Mouse (Mus musculus): Measurements from ENCODE around the gene Fnip1. TPM values are rescaled to one million over a fixed set of nuclear protein-coding genes. Genes with fewer than 3 reads are reported as not detected.
"Not testable (repeated sequence)": the region's sequence is repeated elsewhere in the genome, so short reads cannot be mapped to it uniquely, and the experiment has no call there.

Fnip1 gene
- total RNA-seq (2021): 10 to 100 TPM; 39.0 to 41.1 TPM

DNA sequence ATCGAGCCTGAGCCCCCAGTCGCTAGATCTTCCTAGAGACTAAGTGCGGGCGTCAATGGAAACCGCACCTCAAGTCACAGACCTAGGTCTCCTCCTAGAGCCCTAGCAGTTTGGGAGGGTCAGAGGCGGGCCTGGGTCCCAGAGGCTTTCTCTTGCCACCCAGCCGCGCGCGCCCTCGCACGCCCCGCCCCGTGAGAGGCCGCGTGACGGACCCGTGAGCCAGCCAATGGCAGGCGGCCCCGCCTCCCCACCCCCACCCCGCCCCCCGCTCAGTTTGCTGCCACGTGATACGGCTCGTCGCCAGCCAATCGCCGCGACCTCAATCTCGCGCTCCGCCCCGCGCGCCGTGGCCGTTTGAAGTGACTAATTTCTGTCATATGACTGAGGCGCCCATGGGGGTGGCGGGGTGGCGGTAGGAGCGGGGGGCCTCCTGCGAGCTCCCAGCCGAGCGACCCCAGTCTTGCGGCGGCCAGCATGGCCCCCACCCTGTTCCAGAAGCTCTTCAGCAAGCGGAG lies at the start of gene Fnip1:
Gene Fnip1, plus strand, starts transcription at position 377 of the 515 bp plus-strand sequence.
- peak; percentile 94 for DNase-seq
- intact Hi-C loops (cut with DNase I): loop anchor here (2.0 kb wide), 1 partner anchor 85 kb away; the partner anchor contains the start of gene Rapgef6

DNA sequence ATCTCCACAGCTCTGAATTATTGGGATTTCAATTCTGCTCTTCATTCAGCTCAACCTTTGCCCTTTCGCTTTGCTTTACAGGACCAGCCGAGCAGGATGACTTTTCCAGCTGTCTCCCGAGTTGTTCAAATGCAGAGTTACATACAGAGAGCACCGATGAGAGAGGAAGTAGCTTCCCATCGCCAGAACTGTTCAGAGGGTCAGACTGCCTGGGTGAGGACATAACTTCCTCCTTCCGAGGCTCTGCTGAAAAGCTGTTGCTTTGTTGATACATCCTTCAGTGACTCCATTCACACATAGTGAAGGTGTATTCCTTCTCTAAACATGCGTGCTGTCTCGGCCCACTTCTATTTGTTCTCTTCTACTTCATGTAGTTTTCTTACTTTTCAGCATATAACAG lies 47.6 kb upstream of the Fnip1 start:
- intact Hi-C loops (cut with DNase I): no loop called here

GRCm38 (mm10) chr11:54391326-54391725 lies 46.7 kb upstream of the Fnip1 start:
- intact Hi-C loops (cut with DNase I): no loop called here
- no peak for DNase-seq

More for the DNA sequence above, 47.6 kb upstream of the Fnip1 start:
- no peak for DNase-seq

DNA sequence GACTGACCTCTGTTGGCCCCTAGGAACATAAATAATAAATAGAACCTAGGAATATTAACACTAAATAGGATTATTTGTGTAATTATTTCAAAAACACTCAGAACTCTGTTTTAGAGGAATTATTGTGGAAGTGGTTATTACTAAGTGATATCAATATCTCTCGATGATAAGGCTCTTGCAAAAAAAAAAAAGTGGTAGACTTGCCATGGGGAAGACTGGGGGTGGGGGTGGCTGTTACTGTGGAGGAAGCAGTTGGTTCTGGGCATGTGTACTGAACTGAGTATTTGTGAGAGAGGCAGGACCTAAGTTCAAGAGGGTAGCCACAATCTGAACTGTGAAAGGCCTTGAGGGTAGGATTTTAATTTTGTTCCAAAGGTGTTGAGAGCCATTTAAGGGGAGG lies 41.3 kb upstream of the Fnip1 start:
- no peak for DNase-seq
- intact Hi-C loops (cut with DNase I): no loop called here

DNA sequence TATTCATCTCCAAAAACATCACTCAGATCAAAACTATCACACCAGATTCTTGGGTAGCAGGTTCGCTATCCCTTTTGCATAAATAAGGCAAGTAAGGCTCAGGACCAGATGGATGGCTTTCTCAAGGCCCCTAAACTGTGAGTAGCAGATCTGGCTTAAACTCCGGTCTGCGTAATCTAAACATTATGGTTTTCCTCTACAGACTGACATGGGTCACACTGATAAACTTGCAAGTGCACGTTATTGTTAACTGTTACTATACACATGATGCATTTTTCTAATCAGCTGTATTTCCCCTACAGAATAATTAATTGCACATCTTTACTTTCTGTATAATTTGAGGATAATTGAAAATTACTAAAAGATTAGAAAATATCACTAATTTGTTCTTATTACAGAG lies 39.9 kb upstream of the Fnip1 start:
- intact Hi-C loops (cut with DNase I): no loop called here
- DNase-seq: no peak

- DNase-seq; intact Hi-C loops (cut with DNase I): not testable (repeated sequence)
Observed at GRCm38 (mm10) chr11:54400803-54401202, 37.2 kb upstream of the Fnip1 start.

- DNase-seq: no peak
- intact Hi-C loops (cut with DNase I): no loop called here
Observed at GRCm38 (mm10) chr11:54404885-54405284, 33.1 kb upstream of the Fnip1 start.

DNA sequence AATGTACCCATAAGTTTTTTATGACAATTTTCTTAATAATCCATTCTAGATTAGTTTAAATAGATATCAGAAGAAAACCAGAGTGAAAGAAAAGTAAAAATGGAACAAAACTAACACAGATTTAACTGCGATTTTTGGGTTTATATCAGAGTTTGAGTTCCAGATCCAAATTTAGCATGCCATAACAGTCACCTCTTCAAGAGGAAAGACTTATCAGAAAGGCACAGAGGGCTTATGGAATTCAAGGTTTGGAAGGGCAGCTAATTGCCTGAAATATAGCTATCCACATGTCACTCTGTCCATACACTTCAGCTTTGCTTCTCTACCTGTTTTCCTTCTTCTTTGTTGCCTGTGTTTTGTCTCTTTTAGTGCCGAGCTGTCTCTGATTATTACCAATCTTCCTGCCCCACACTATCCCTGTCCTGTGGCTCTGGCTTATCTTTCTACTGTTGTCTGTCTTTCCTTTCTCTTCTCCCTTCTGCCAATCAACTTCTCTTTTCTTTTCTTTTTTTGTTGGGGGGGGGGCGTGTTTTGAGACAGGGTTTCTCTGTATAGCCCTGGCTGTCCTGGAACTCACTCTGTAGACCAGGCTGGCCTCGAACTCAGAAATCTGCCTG lies 31.0 kb upstream of the Fnip1 start:
- intact Hi-C loops (cut with DNase I): no loop called here
- DNase-seq: no peak

- DNase-seq: no peak
- intact Hi-C loops (cut with DNase I): no loop called here
Observed at GRCm38 (mm10) chr11:54410612-54411011, 27.4 kb upstream of the Fnip1 start.

DNA sequence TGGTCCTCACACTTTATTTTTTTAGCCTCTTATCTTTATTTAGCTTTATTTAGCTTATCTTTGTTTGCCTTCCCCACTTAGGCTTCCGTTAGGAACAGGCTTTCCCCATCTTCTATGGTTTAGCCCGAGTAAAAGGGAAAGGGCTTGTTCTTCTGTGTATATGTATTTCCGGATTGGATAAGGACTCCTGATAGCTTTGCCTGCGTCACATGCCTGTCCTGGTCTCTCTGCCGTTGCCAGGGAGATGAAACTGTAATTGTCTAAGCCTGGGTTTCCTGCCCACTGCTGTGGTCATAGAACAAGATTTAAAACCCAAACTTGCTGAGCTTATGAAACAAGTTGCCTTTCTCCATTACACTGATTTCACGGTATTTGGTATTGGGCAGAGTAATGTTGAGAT lies 25.0 kb upstream of the Fnip1 start:
- DNase-seq: no peak
- intact Hi-C loops (cut with DNase I): no loop called here

DNA sequence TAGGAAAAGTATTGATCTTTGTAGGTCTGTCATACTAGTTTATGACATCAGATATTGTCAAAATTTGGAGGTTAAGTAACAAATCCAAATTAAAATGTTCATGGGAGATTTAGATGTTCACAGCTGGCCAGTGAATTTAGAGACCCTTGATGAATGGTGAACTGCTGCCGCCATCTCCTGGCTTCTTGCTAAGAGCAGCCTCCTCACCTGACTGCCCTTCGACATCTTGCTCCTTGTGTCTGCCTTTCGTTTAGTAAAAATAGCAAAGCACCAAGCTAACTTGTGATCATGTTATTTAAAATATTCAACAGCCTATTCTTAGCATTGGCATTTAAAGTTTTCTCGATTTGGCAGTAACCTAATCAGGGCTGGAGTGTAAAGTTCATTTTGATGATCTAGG lies 15.0 kb upstream of the Fnip1 start:
- no peak for DNase-seq
- intact Hi-C loops (cut with DNase I): loop anchor here (5.0 kb wide), 2 partner anchors 66 to 116 kb away; no protein-coding TSS in a partner anchor

GRCm38 (mm10) chr11:54426267-54426666 lies 11.7 kb upstream of the Fnip1 start:
- intact Hi-C loops (cut with DNase I): no loop called here
- no peak for DNase-seq

GRCm38 (mm10) chr11:54427138-54427537 lies 10.9 kb upstream of the Fnip1 start:
- intact Hi-C loops (cut with DNase I): no loop called here
- DNase-seq: no peak

- intact Hi-C loops (cut with DNase I): no loop called here
- DNase-seq: no peak
Observed at GRCm38 (mm10) chr11:54427695-54428352, 10.2 kb upstream of the Fnip1 start.

DNA sequence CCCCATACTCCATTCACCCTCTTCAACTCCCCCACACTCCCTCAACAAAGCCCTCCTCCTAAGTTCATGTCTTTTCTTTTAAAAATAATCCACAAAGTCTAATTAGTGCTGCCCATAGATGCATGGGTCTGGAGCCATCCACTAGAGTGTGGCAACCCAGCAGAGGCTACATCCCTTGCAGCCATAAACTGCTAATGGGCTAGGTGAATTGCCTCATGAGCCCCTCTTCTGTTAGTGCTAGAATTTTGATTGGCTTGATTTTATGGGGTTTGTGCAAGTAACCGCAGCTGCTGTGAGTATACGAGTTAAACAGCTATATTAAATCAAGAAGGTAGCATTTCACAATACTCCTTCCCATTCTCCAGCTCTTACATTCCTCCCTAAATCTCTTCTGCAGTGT lies 8.8 kb upstream of the Fnip1 start:
- DNase-seq: no peak
- intact Hi-C loops (cut with DNase I): no loop called here

- intact Hi-C loops (cut with DNase I): no loop called here
- no peak for DNase-seq
Observed at GRCm38 (mm10) chr11:54435797-54436196, 2.2 kb upstream of the Fnip1 start.

DNA sequence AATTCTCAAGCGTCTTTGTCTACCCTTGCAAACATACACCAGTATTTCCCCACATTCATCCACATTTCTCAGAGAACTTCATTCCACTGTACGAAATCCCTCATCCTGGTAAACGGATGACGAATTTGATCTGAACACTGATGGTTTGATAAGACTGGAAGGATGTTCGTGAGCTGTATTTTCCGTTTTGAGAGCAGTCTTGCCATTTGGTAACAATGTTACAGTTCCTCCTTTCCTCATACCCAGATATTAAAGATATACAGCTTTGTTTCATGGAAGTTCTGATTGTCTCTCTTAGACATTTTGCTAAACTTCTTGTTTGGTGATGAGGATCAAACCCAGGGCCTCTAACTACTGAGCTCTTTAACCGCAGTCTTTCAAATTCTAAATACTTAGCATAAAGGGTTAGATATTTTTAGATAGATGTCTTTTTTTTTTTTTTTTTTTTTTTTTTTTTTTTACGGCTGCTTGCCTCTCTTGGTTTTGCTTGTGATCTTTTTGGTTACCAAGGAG lies 633 bp upstream of the Fnip1 start:
- DNase-seq: no peak
- intact Hi-C loops (cut with DNase I): no loop called here

- intact Hi-C loops (cut with DNase I): loop anchor here (2.0 kb wide), 1 partner anchor 84 kb away; the partner anchor contains the start of gene Rapgef6
- DNase-seq: peak in 1 of 2 experiments; percentile 60
Observed at GRCm38 (mm10) chr11:54438366-54438781, 375 bp downstream of the Fnip1 start.

DNA sequence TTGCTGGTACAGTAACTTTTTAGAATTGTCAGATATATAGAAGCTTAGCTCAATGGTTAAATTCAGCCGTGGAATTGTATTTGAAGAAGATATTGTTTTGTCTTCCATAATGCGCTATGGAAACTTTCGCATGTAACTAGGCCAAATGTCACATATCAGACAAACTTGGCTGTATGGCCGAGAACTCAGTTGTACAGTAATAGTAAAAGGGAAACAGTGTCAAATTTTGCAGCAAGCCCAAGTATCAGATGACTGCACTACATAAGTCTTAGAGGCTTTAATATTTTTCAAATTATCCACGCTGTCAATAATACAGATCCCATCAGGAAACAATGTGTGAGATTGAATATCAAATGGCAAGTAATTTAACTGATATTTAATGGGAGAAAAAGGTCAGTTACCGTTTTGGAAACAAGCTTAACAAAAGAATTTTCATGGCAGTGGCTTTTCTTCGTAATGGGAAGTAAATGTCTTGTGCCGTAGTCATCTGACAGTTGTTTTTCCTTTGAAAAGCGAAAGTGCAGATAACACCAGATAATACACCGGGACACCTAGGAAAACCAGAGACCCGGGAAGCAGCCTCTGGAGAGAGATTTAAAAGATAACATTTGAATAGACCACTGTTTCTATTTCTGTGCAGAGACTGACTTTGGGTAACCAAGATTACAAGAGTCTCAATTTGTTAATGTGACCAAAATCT lies 1.1 kb downstream of the Fnip1 start:
- DNase-seq: no peak
- intact Hi-C loops (cut with DNase I): loop anchor here (2.0 kb wide), 1 partner anchor 84 kb away; the partner anchor contains the start of gene Rapgef6

DNA sequence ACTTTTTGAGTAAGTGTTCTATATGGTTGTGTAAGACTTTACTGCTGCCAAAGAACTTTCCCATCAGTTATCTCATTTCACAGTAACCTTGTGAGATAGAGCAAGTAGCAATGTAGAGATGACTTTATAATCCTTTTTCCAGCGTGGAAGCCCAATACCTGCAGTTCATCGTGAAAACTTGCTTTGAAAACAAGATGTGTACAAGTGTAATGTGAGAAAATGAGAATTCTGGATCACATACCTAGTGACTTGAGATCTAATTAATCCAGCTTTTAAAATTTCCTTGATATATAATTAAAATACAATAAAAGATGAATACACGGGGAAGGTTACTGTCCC lies 1.7 kb downstream of the Fnip1 start:
- no peak for DNase-seq
- intact Hi-C loops (cut with DNase I): loop anchor here (2.0 kb wide), 1 partner anchor 83 kb away; the partner anchor contains the start of gene Rapgef6

DNA sequence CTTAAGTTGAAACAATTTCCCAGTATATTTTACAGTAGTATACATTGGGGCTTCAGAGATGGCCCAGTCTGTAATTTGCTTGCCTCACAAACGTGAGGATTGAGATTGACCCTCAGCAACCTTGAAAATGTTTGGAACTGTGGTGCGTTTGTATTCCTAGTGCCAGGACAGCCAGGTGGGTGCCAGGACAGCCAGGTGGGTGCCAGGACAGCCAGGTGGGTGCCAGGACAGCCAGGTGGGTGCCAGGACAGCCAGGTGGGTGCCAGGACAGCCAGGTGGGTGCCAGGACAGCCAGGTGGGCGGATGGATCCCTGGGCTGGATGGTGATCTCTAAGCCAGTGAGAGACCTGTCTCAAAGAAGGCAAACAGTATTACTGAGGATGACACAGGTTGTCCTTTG lies 12.8 kb downstream of the Fnip1 start:
- intact Hi-C loops (cut with DNase I); DNase-seq: not testable (repeated sequence)

Measured in heart, postnatal 36 days (tissue).